Mouse (Mus musculus) MEL (cell line): ENCODE results near the gene Hpcal4. TPM values are rescaled to one million over a fixed set of nuclear protein-coding genes. Genes with fewer than 3 reads are reported as not detected.

ENCODE experiments used
- DNase-seq: peaks from one replicate; pipeline ENCODE4 v3.0.0; 2011; ENCODE audit warnings: low read depth, low spot score
- H3K27ac ChIP-seq: 2 replicates; pipeline ENCODE4 v1.5.1; 2012; ENCODE audit warnings: low read depth, mild to moderate bottlenecking, control low read depth, low read length, moderate library complexity; ENCODE audit not compliant: control insufficient read depth
- H3K27me3 ChIP-seq, 2 experiments: fragments of 150-350 bp in 1 of 2; sonication (generic) in 1 of 2; 2 replicates each; pipeline ENCODE4 v1.6.1; 2012; ENCODE audit warnings: low read length in 2 of 2, mild to moderate bottlenecking in 2 of 2, improper control_type of control experiment in 1 of 2, moderate library complexity in 1 of 2; ENCODE audit not compliant: insufficient read depth in 2 of 2, control insufficient read depth in 1 of 2
- H3K36me3 ChIP-seq, 2 experiments: 2 replicates each; pipeline ENCODE4 v1.6.1; 2012 to 2014; ENCODE audit warnings: low read length in 2 of 2, improper control_type of control experiment in 1 of 2, inconsistent platforms in 1 of 2, mild to moderate bottlenecking in 1 of 2; ENCODE audit not compliant: insufficient read depth in 2 of 2, control insufficient read depth in 1 of 2
- H3K4me1 ChIP-seq, 2 experiments: fragments of 150-350 bp in 1 of 2; sonication (generic) in 1 of 2; 2 replicates each; pipeline ENCODE4 v1.6.1; 2012; ENCODE audit warnings: low read length in 2 of 2, improper control_type of control experiment in 1 of 2, mild to moderate bottlenecking in 1 of 2; ENCODE audit not compliant: insufficient read depth in 2 of 2, control insufficient read depth in 1 of 2
- H3K4me3 ChIP-seq, 2 experiments: fragments of 150-350 bp in 1 of 2; sonication (generic) in 1 of 2; 2 replicates each; pipeline ENCODE4 v1.5.1; 2012; ENCODE audit warnings: low read depth in 2 of 2, low read length in 2 of 2, mild to moderate bottlenecking in 2 of 2, moderate library complexity in 2 of 2, control low read depth in 1 of 2, improper control_type of control experiment in 1 of 2; ENCODE audit not compliant: control insufficient read depth in 1 of 2, insufficient read depth in 1 of 2
- H3K79me2 ChIP-seq: 2 replicates; pipeline ENCODE4 v1.6.1; 2012; ENCODE audit warnings: mild to moderate bottlenecking, low read length, moderate library complexity; ENCODE audit not compliant: control insufficient read depth, poor library complexity, insufficient read depth
- H3K9ac ChIP-seq: 2 replicates; pipeline ENCODE4 v1.6.1; 2012; ENCODE audit warnings: low read depth, mild to moderate bottlenecking, control low read depth, low read length, moderate library complexity; ENCODE audit not compliant: control insufficient read depth, poor library complexity, severe bottlenecking
- H3K9me3 ChIP-seq: fragments of 150-350 bp; sonication (generic); replicated peaks from 2 replicates; pipeline ENCODE4 v1.6.1; 2012; ENCODE audit warnings: mild to moderate bottlenecking, low read length, improper control_type of control experiment, moderate library complexity; ENCODE audit not compliant: insufficient read depth
- BHLHE40 ChIP-seq: IDR thresholded peaks from 2 replicates; pipeline ENCODE4 v1.6.1; 2012; ENCODE audit warnings: low read depth, mild to moderate bottlenecking, inconsistent platforms, low read length, improper control_type of control experiment, borderline replicate concordance
- CHD1 ChIP-seq: IDR thresholded peaks from 2 replicates; pipeline ENCODE4 v1.6.1; 2012; ENCODE audit warnings: low read depth, mild to moderate bottlenecking, inconsistent platforms, low read length, improper control_type of control experiment
- CTCF ChIP-seq, 3 experiments: IDR thresholded peaks in 2 of 3; conservative IDR thresholded peaks in 1 of 3; 2 replicates each; pipeline ENCODE4 v1.5.1; 2011 to 2012; ENCODE audit warnings: low read length in 3 of 3, low read depth in 2 of 3, mild to moderate bottlenecking in 2 of 3, improper control_type of control experiment in 1 of 3, inconsistent platforms in 1 of 3, mixed read lengths in 1 of 3, moderate library complexity in 1 of 3; ENCODE audit not compliant: control insufficient read depth in 1 of 3, insufficient read depth in 1 of 3, poor library complexity in 1 of 3, severe bottlenecking in 1 of 3
- ELF1 ChIP-seq: IDR thresholded peaks from 2 replicates; pipeline ENCODE4 v1.6.1; 2014; ENCODE audit warnings: low read depth, mild to moderate bottlenecking, inconsistent platforms, low read length, improper control_type of control experiment, moderate library complexity
- ETS1 ChIP-seq: IDR thresholded peaks from 2 replicates; pipeline ENCODE4 v1.6.1; 2012; ENCODE audit warnings: low read depth, mild to moderate bottlenecking, inconsistent platforms, low read length, improper control_type of control experiment, moderate library complexity
- GABPA ChIP-seq: IDR thresholded peaks from 2 replicates; pipeline ENCODE4 v1.6.1; 2012; ENCODE audit warnings: low read depth, mild to moderate bottlenecking, inconsistent platforms, low read length, improper control_type of control experiment, moderate library complexity
- GATA1 ChIP-seq: IDR thresholded peaks from 2 replicates; pipeline ENCODE4 v1.6.1; 2011; ENCODE audit warnings: low read depth, low read length, improper control_type of control experiment
- HCFC1 ChIP-seq: IDR thresholded peaks from 2 replicates; pipeline ENCODE4 v1.6.1; 2012; ENCODE audit warnings: low read depth, mild to moderate bottlenecking, inconsistent platforms, low read length, improper control_type of control experiment, moderate library complexity
- KAT2A ChIP-seq: conservative IDR thresholded peaks from 2 replicates; pipeline ENCODE4 v1.6.1; 2012; ENCODE audit warnings: low read depth, low read length, improper control_type of control experiment, inconsistent platforms
- MAFK ChIP-seq: IDR thresholded peaks from 2 replicates; pipeline ENCODE4 v1.6.1; 2011; ENCODE audit warnings: low read depth, mild to moderate bottlenecking, low read length, improper control_type of control experiment, borderline replicate concordance
- MAX ChIP-seq: IDR thresholded peaks from 2 replicates; pipeline ENCODE4 v1.6.1; 2011; ENCODE audit warnings: low read length, improper control_type of control experiment
- MAZ ChIP-seq: IDR thresholded peaks from 2 replicates; pipeline ENCODE4 v1.6.1; 2012; ENCODE audit warnings: low read depth, mild to moderate bottlenecking, inconsistent platforms, low read length, improper control_type of control experiment
- MEF2A ChIP-seq: IDR thresholded peaks from 2 replicates; pipeline ENCODE4 v1.6.1; 2014; ENCODE audit warnings: low read depth, mild to moderate bottlenecking, inconsistent platforms, low read length, improper control_type of control experiment; ENCODE audit not compliant: poor library complexity, insufficient replicate concordance, severe bottlenecking; ENCODE audit errors: extremely low read depth
- MXI1 ChIP-seq: IDR thresholded peaks from 2 replicates; pipeline ENCODE4 v1.6.1; 2011; ENCODE audit warnings: mild to moderate bottlenecking, low read depth, low read length, improper control_type of control experiment
- MYB ChIP-seq: IDR thresholded peaks from 2 replicates; pipeline ENCODE4 v1.6.1; 2011; ENCODE audit warnings: mild to moderate bottlenecking, low read depth, low read length, improper control_type of control experiment
- MYC ChIP-seq: IDR thresholded peaks from 2 replicates; pipeline ENCODE4 v1.6.1; 2011; ENCODE audit warnings: low read depth, mild to moderate bottlenecking, low read length, improper control_type of control experiment, moderate library complexity
- POLR2AphosphoS2 ChIP-seq: IDR thresholded peaks from 2 replicates; pipeline ENCODE4 v1.6.1; 2011; ENCODE audit warnings: low read length, improper control_type of control experiment
- POLR2AphosphoS5 ChIP-seq: IDR thresholded peaks from 2 replicates; pipeline ENCODE4 v1.6.1; 2012; ENCODE audit warnings: low read depth, borderline replicate concordance, mild to moderate bottlenecking, inconsistent platforms, low read length, moderate library complexity, mixed read lengths
- RCOR1 ChIP-seq: IDR thresholded peaks from 2 replicates; pipeline ENCODE4 v1.6.1; 2012; ENCODE audit warnings: low read depth, mild to moderate bottlenecking, inconsistent platforms, low read length, improper control_type of control experiment
- SMC3 ChIP-seq: IDR thresholded peaks from 2 replicates; pipeline ENCODE4 v1.6.1; 2011; ENCODE audit warnings: low read depth, low read length, improper control_type of control experiment
- TAL1 ChIP-seq: IDR thresholded peaks from 2 replicates; pipeline ENCODE4 v1.6.1; 2012; ENCODE audit warnings: mild to moderate bottlenecking, inconsistent platforms, low read length, moderate library complexity, mixed read lengths
- TBP ChIP-seq: IDR thresholded peaks from 2 replicates; pipeline ENCODE4 v1.8.0; 2011; ENCODE audit warnings: low read depth, low read length, improper control_type of control experiment
- UBTF ChIP-seq: IDR thresholded peaks from 2 replicates; pipeline ENCODE4 v1.6.1; 2012; ENCODE audit warnings: low read depth, mild to moderate bottlenecking, inconsistent platforms, low read length, improper control_type of control experiment, moderate library complexity, borderline replicate concordance; ENCODE audit not compliant: insufficient read depth
- USF2 ChIP-seq, 2 experiments: IDR thresholded peaks; 2 replicates each; pipeline ENCODE4 v1.6.1; 2011 to 2012; ENCODE audit warnings: improper control_type of control experiment in 2 of 2, low read length in 2 of 2, borderline replicate concordance in 1 of 2, inconsistent platforms in 1 of 2, low read depth in 1 of 2, mild to moderate bottlenecking in 1 of 2; ENCODE audit not compliant: insufficient read depth in 1 of 2
- ZMIZ1 ChIP-seq: IDR thresholded peaks from 2 replicates; pipeline ENCODE4 v1.6.1; 2012; ENCODE audit warnings: low read depth, mild to moderate bottlenecking, inconsistent platforms, low read length, improper control_type of control experiment, moderate library complexity
- ZNF384 ChIP-seq: IDR thresholded peaks from 2 replicates; pipeline ENCODE4 v1.6.1; 2012; ENCODE audit warnings: low read depth, mild to moderate bottlenecking, inconsistent platforms, low read length, improper control_type of control experiment
- polyA plus RNA-seq, 2 experiments: library from polyadenylated mRNA; stranded (reverse) in 1 of 2; unstranded in 1 of 2; fragments of >175 nt in 1 of 2; fragments of >200 nt in 1 of 2; gene quantifications; 2 replicates each; pipeline versions ENCODE4 v1.2.1 to v1.2.4; 2012; ENCODE audit warnings: low replicate concordance in 2 of 2, low read depth in 1 of 2; ENCODE audit not compliant: insufficient read length in 2 of 2, insufficient read depth in 1 of 2, missing spikeins in 1 of 2
- total RNA-seq: library from RNA; depleted of rRNA; stranded (reverse); fragments of 300-350 nt; gene quantifications from 2 replicates; pipeline ENCODE4 v1.2.3, GENCODE M21; 2012

Hpcal4 gene
- total and polyA plus RNA-seq, 3 experiments, result not detected

- H3K79me2 ChIP-seq, result no peaks in the 10 kb centered on the region
- H3K4me3 ChIP-seq, result no peak overlapping the region
- TF ChIP-seq MYB (no peak), TAL1 (no peak), MYC (no peak), USF2 (IDR thresholded peaks at IDR 0.05; ENCODE audit: borderline replicate concordance in 1 of 2, insufficient read depth in 1 of 2, low read depth in 1 of 2, low read length in 2 of 2) (no peak), BHLHE40 (no peak), ELF1 (no peak), HCFC1 (no peak), MAFK (no peak), CHD1 (no peak)
- H3K9ac ChIP-seq, result no peak overlapping the region
- no peaks in the 10 kb centered on the region for H3K36me3 ChIP-seq
- H3K27ac ChIP-seq, result no peak overlapping the region
- peaks cover 0 to 20% of the 10 kb centered on the region in 2 experiments for H3K27me3 ChIP-seq
- H3K9me3 ChIP-seq, result no peaks in the 10 kb centered on the region
- no peaks in the 10 kb centered on the region for H3K4me1 ChIP-seq
- DNase-seq, result no peak
Measured at GRCm38 (mm10) chr4:123228270-123228669, 45.2 kb downstream of the Hpcal4 start.

DNA sequence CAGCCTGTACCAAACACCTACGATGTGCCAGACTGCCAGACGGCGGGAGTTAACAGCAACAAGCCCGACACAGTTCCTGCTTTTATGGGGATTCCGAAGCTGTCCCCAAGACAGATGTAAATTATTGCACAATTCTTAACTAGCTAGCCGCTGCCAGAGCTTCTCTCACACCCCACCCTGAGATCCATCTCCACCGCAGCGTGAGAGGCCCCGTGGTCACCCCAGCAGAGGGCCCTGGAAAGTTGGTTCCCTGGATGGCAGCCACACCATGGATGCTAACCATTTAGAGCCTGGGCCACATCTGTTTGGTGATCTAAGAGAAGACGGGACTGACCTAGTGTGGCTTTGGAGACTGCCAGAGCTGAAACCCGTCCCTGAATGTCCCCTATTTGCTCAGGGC is 46.1 kb downstream of the Hpcal4 start:
- Histone ChIP-seq H3K4me1 (no peaks in the 10 kb centered on the region), H3K9me3 (no peaks in the 10 kb centered on the region), H3K9ac (no peak overlapping the region), H3K79me2 (no peaks in the 10 kb centered on the region), H3K36me3 (no peaks in the 10 kb centered on the region), H3K27ac (no peak overlapping the region), H3K4me3 (no peak overlapping the region), H3K27me3 (peaks cover 0 to 20% of the 10 kb centered on the region in 2 experiments)
- no peak for DNase-seq
- TF ChIP-seq SMC3 (no peak), MAX (no peak), POLR2AphosphoS5 (no peak), RCOR1 (no peak), MYB (no peak), GATA1 (no peak), HCFC1 (no peak), MYC (no peak), MAZ (no peak)

DNA sequence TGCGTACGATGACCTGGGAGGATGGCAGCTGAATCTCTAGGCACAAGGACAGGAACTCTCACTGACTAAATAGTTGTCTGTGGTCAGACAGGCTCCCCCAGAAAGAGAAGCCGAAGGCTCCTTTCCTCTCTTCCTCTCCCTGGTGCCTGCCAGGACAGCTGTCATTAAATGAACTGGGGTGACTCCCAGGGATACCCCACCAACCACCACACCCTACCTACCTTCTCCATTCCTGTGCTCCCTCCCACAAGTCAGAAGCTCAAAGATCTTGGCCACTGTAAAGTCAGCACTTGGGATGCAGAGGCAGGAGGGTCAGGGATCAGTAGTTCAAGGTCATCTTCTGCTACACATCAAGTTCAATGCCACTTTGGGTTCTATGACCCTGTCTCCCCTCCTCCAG is 49.8 kb downstream of the Hpcal4 start:
- no peak overlapping the region for H3K4me3 ChIP-seq
- H3K79me2 ChIP-seq, result no peaks in the 10 kb centered on the region
- H3K9ac ChIP-seq, result no peak overlapping the region
- no peaks in the 10 kb centered on the region for H3K9me3 ChIP-seq
- no peak for DNase-seq
- TF ChIP-seq KAT2A, result no peak
- no peak for TF ChIP-seq MXI1
- TF ChIP-seq MEF2A, result no peak
- TF ChIP-seq BHLHE40, result no peak
- TF ChIP-seq TBP, result no peak
- no peak for TF ChIP-seq UBTF
- no peak for TF ChIP-seq POLR2AphosphoS2
- TF ChIP-seq ZNF384, result no peak
- no peak for TF ChIP-seq ELF1
- no peak for TF ChIP-seq CTCF (IDR thresholded peaks at IDR 0.05 in 2 of 3, conservative IDR thresholded peaks at IDR 0.05 in 1 of 3; ENCODE audit: control insufficient read depth in 1 of 3, insufficient read depth in 1 of 3, low read depth in 2 of 3, low read length in 3 of 3, poor library complexity in 1 of 3, severe bottlenecking in 1 of 3)
- no peak for TF ChIP-seq ETS1
- no peak for TF ChIP-seq ZMIZ1
- TF ChIP-seq GABPA, result no peak
- no peak for TF ChIP-seq CHD1
- H3K4me1 ChIP-seq, result peaks cover 0 to 4% of the 10 kb centered on the region in 2 experiments; a peak in 1 of 4 replicates
- H3K36me3 ChIP-seq, result no peaks in the 10 kb centered on the region
- H3K27ac ChIP-seq, result no peak overlapping the region
- peaks cover 0 to 16% of the 10 kb centered on the region in 2 experiments for H3K27me3 ChIP-seq
